Mouse (Mus musculus) forebrain, embryonic 14.5 days (tissue): ENCODE measurements around the gene B4galnt1. TPM values are rescaled to one million over a fixed set of nuclear protein-coding genes. Genes with fewer than 3 reads are reported as not detected.
"Not testable (repeated sequence)": the region's sequence is repeated elsewhere in the genome, so short reads cannot be mapped to it uniquely, and the experiment has no call there.

Source experiments
- ATAC-seq: fragments of 200-750 bp; cut with Nextera tagmentation; 2 replicates; pipeline ENCODE4 v1.8.0; 2017; ENCODE audit warnings: mild to moderate bottlenecking, moderate library complexity
- DNase-seq: peaks from one replicate; pipeline ENCODE4 v3.0.0-alpha.2; 2015; ENCODE audit warnings: low spot score
- H3K27ac ChIP-seq: fragments of 300-500 bp; sonication (generic); 2 replicates; pipeline ENCODE4 v1.5.1; 2014; ENCODE audit warnings: low read depth, mild to moderate bottlenecking, control low read depth, low read length, moderate library complexity
- H3K27me3 ChIP-seq: fragments of 300-500 bp; sonication (generic); replicated peaks from 2 replicates; pipeline ENCODE4 v1.6.1; 2014; ENCODE audit warnings: low read length, control low read depth, mixed read lengths; ENCODE audit not compliant: control insufficient read depth, insufficient read depth
- H3K36me3 ChIP-seq: fragments of 300-500 bp; sonication (generic); 2 replicates; pipeline ENCODE4 v1.6.1; 2014; ENCODE audit warnings: low read length, control low read depth; ENCODE audit not compliant: control insufficient read depth, insufficient read depth
- H3K4me1 ChIP-seq: fragments of 300-500 bp; sonication (generic); 2 replicates; pipeline ENCODE4 v1.6.1; 2014; ENCODE audit warnings: antibody characterized with exemption, low read length, control low read depth; ENCODE audit not compliant: control insufficient read depth, insufficient read depth
- H3K4me2 ChIP-seq: fragments of 300-500 bp; sonication (generic); 2 replicates; pipeline ENCODE4 v1.6.1; 2014; ENCODE audit warnings: mild to moderate bottlenecking, control low read depth, low read length
- H3K4me3 ChIP-seq: fragments of 300-500 bp; sonication (generic); 2 replicates; pipeline ENCODE4 v1.5.1; 2014; ENCODE audit warnings: low read depth, low read length, control low read depth
- H3K9ac ChIP-seq: fragments of 300-500 bp; sonication (generic); 2 replicates; pipeline ENCODE4 v1.6.1; 2014; ENCODE audit warnings: mild to moderate bottlenecking, low read length, control low read depth, moderate library complexity
- H3K9me3 ChIP-seq: fragments of 300-500 bp; sonication (generic); replicated peaks from 2 replicates; pipeline ENCODE4 v1.6.1; 2016; ENCODE audit warnings: low read length, control low read depth, mixed read lengths; ENCODE audit not compliant: control insufficient read depth
- WGBS: fragments of 180-500 bp; shearing (Covaris S2); extraction: QIAGEN DNeasy Blood & Tissue Kit; methylation state at CpG from one replicate; pipeline ENCODE4 v1.1.7; 2014; 5-methylcytosine and 5-hydroxymethylcytosine counted together
- polyA plus RNA-seq: library from polyadenylated mRNA; unstranded; fragments of >200 nt; fragmentation: Nextera tagmentation; extraction: Ambion mirVana; gene quantifications from 2 replicates; pipeline ENCODE4 v1.2.1, GENCODE M21; 2014

Gene B4galnt1
- polyA plus RNA-seq, 1 experiment from 2014 or later, result 30.7 TPM

DNA sequence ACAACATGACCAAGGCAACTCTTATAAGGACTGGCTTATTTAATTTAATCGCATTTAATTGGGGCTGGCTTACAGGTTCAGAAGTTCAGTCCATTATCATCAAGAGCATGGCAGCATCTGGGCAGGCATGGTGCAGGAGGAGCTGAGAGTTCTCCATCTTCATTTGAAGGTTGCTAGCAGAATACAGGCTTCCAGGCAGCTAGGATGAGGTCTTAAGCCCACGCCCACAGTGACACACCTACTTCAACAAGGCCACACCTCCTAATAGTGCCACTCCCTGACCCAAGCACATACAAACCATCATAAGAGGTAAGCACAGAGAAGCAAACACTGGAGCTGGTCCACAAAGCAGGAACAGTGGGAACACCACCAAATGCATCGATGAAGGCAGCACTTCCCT lies 13.8 kb upstream of the B4galnt1 start:
- not testable (repeated sequence) for H3K36me3 ChIP-seq, H3K27ac ChIP-seq, H3K9ac ChIP-seq, H3K4me3 ChIP-seq, H3K27me3 ChIP-seq, DNase-seq, H3K4me1 ChIP-seq, H3K9me3 ChIP-seq, H3K4me2 ChIP-seq, ATAC-seq
- 92% methylated on average over 3 of the region's 3 CpGs for whole genome bisulfite sequencing

DNA sequence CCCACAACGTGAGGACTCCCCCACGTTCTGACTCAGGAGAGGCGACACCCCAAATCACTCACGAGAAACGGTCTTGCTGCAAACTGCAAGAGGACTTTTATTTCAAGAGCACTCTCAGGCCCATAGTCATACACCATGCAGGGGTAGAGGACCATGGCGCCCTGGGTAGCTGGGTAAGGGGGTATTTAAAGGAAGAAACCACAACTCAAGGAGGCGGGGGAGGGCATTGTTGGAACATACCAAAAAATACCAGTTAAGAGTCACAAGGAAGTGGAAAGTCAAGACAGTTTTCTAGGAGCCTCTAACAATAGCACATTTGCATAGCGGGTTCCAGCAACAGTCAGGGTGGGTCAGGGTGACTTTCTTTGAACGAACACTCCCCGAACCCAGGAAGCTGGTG lies 12.5 kb upstream of the B4galnt1 start:
- not testable (repeated sequence) for H3K9ac ChIP-seq, DNase-seq, H3K4me1 ChIP-seq, ATAC-seq, H3K36me3 ChIP-seq, H3K9me3 ChIP-seq, H3K27ac ChIP-seq, H3K4me3 ChIP-seq, H3K4me2 ChIP-seq, H3K27me3 ChIP-seq
- WGBS, result 85% methylated on average over 10 of the region's 10 CpGs

GRCm38 (mm10) chr10:127153323-127153722 lies 11.7 kb upstream of the B4galnt1 start:
- H3K27ac ChIP-seq, result no peak overlapping the region
- WGBS, result 94% methylated on average over 7 of the region's 7 CpGs
- H3K4me1 ChIP-seq, result no peaks in the 10 kb centered on the region
- no peaks in the 10 kb centered on the region for H3K27me3 ChIP-seq
- H3K9ac ChIP-seq, result no peak overlapping the region
- H3K9me3 ChIP-seq, result no peaks in the 10 kb centered on the region
- no peak overlapping the region for H3K4me3 ChIP-seq
- no peak for DNase-seq
- H3K4me2 ChIP-seq, result no peak overlapping the region
- H3K36me3 ChIP-seq, result no peaks in the 10 kb centered on the region
- ATAC-seq, result no peak

GRCm38 (mm10) chr10:127154241-127154640 lies 10.8 kb upstream of the B4galnt1 start:
- H3K4me1 ChIP-seq, result no peaks in the 10 kb centered on the region
- H3K9ac ChIP-seq, result no peak overlapping the region
- no peak overlapping the region for H3K27ac ChIP-seq
- no peak for DNase-seq
- WGBS, result 96% methylated on average over 2 of the region's 2 CpGs
- no peaks in the 10 kb centered on the region for H3K27me3 ChIP-seq
- H3K36me3 ChIP-seq, result no peaks in the 10 kb centered on the region
- no peak overlapping the region for H3K4me3 ChIP-seq
- ATAC-seq, result no peak
- no peak overlapping the region for H3K4me2 ChIP-seq
- H3K9me3 ChIP-seq, result no peaks in the 10 kb centered on the region

DNA sequence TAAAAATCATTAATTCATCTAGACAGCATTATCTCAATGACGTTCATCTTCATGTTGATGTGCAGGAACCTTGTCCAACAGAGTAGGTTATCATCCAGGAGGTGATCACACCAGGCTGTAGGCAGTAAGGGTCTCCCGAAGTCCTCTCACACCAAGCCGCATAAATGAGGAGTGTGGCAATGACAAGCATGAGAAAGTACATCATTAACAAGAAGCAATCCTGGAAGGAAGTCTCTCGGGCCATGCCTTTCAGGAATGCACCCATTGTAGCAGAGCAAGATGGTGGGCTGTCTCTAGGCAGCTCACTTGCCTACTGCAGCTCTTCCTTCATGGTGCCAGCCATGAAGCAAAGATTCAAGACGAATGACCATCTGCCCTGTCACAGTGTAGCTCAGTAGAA lies 10.4 kb upstream of the B4galnt1 start:
- ATAC-seq, result no peak
- DNase-seq, result no peak
- no peak overlapping the region for H3K9ac ChIP-seq
- H3K4me1 ChIP-seq, result no peaks in the 10 kb centered on the region
- H3K9me3 ChIP-seq, result no peaks in the 10 kb centered on the region
- H3K4me3 ChIP-seq, result no peak overlapping the region
- H3K36me3 ChIP-seq, result no peaks in the 10 kb centered on the region
- WGBS, result 84% methylated on average over 5 of the region's 5 CpGs
- H3K4me2 ChIP-seq, result no peak overlapping the region
- H3K27ac ChIP-seq, result no peak overlapping the region
- H3K27me3 ChIP-seq, result no peaks in the 10 kb centered on the region

- ATAC-seq, result no peak
- WGBS, result 97% methylated on average over 1 of the region's 1 CpGs
- H3K27ac ChIP-seq, result no peak overlapping the region
Measured at GRCm38 (mm10) chr10:127156089-127156488, 8.9 kb upstream of the B4galnt1 start.

DNA sequence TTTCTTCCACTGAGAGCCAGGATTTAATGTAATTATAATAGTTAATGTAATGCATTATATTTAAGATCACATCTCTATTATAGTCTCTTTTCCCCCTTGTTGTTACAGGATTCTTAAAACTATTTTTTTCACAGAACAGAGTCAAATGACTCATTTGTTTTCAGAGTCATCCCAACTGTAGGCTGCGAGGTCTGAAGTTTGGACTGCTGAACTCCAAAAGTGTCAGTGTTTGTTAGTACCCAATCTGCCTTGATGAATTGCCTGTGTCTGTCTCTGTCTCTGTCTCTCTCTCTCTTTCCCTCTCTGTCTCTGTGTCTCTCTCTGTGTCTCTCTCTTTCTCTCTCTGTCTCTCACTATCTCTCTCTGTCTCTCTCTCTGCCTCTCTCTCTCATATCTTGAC lies 8.5 kb upstream of the B4galnt1 start:
- Histone ChIP-seq H3K9me3 (no peaks in the 10 kb centered on the region), H3K4me2 (no peak overlapping the region), H3K4me3 (no peak overlapping the region), H3K27ac (no peak overlapping the region), H3K27me3 (no peaks in the 10 kb centered on the region), H3K9ac (no peak overlapping the region), H3K36me3 (no peaks in the 10 kb centered on the region), H3K4me1 (no peaks in the 10 kb centered on the region)
- ATAC-seq (no peak), DNase-seq (no peak)
- 94% methylated on average over 1 of the region's 1 CpGs for WGBS

More at GRCm38 (mm10) chr10:127156089-127156488, 8.9 kb upstream of the B4galnt1 start:
- no peak overlapping the region for H3K4me2 ChIP-seq
- no peak for DNase-seq
- H3K36me3 ChIP-seq, result no peaks in the 10 kb centered on the region
- no peak overlapping the region for H3K4me3 ChIP-seq
- no peak overlapping the region for H3K9ac ChIP-seq
- H3K9me3 ChIP-seq, result no peaks in the 10 kb centered on the region
- H3K4me1 ChIP-seq, result no peaks in the 10 kb centered on the region
- no peaks in the 10 kb centered on the region for H3K27me3 ChIP-seq

DNA sequence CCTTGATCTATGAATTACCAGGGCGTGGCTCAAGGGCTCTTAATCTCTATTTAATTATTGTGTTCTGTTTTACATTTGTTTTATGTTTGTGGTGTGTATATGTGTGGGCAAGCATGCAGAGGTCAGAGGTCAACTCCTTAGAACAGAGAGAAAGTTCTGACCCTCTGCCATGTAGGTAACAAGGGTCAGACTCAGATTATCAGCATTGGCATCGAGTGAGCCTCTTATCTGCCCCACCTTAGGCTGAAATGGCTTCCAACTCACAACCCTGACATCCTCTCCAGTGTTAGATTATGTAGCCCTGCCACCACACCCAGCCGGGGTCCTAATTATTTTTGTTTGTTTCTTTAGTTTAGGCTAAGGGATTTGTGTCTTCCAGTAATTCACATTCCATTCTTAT lies 6.6 kb upstream of the B4galnt1 start:
- Histone ChIP-seq H3K27ac (no peak overlapping the region), H3K36me3 (no peaks in the 10 kb centered on the region), H3K9ac (no peak overlapping the region), H3K9me3 (no peaks in the 10 kb centered on the region), H3K27me3 (no peaks in the 10 kb centered on the region), H3K4me2 (no peak overlapping the region), H3K4me3 (no peak overlapping the region), H3K4me1 (no peaks in the 10 kb centered on the region)
- DNase-seq, result no peak
- ATAC-seq, result no peak
- WGBS, result 81% methylated on average over 3 of the region's 3 CpGs

- WGBS, result 81% methylated on average over 9 of the region's 9 CpGs
- ATAC-seq (no peak), DNase-seq (no peak)
- Histone ChIP-seq H3K36me3 (no peaks in the 10 kb centered on the region), H3K27me3 (no peaks in the 10 kb centered on the region), H3K9me3 (no peaks in the 10 kb centered on the region), H3K9ac (no peak overlapping the region), H3K4me2 (no peak overlapping the region), H3K4me1 (peaks cover 3% of the 10 kb centered on the region; the same call in 1 of the 2 replicates), H3K27ac (no peak overlapping the region), H3K4me3 (no peak overlapping the region)
Measured at GRCm38 (mm10) chr10:127160081-127160480, 4.9 kb upstream of the B4galnt1 start.
